Mouse (Mus musculus) limb, embryonic 13.5 days (tissue): ENCODE results near the gene Gne. TPM values are rescaled to one million over a fixed set of nuclear protein-coding genes. Genes with fewer than 3 reads are reported as not detected.
A peak's percentile ranks its signal among the peaks of the same experiment; 100 is the strongest.

Source experiments
- ATAC-seq: fragments of 200-750 bp; cut with Nextera tagmentation; 2 replicates; pipeline ENCODE4 v1.8.0; 2017; ENCODE audit warnings: low read depth, moderate number of reproducible peaks, moderate TSS enrichment; ENCODE audit not compliant: low FRiP score
- H3K27ac ChIP-seq: fragments of 300-500 bp; sonication (generic); 2 replicates; pipeline ENCODE4 v1.5.1; 2015; ENCODE audit warnings: inconsistent platforms, mild to moderate bottlenecking, moderate library complexity
- H3K27me3 ChIP-seq: fragments of 300-500 bp; sonication (generic); 2 replicates; pipeline ENCODE4 v1.6.1; 2015; ENCODE audit warnings: mild to moderate bottlenecking, inconsistent platforms
- H3K36me3 ChIP-seq: fragments of 300-500 bp; sonication (generic); 2 replicates; pipeline ENCODE4 v1.6.1; 2015; ENCODE audit warnings: inconsistent platforms, mild to moderate bottlenecking, moderate library complexity
- H3K4me1 ChIP-seq: fragments of 300-500 bp; sonication (generic); 2 replicates; pipeline ENCODE4 v1.6.1; 2015; ENCODE audit warnings: inconsistent platforms
- H3K4me2 ChIP-seq: fragments of 300-500 bp; sonication (generic); replicated peaks from 2 replicates; pipeline ENCODE4 v1.6.1; 2015; ENCODE audit warnings: inconsistent platforms, mild to moderate bottlenecking, moderate library complexity
- H3K4me3 ChIP-seq: fragments of 300-500 bp; sonication (generic); 2 replicates; pipeline ENCODE4 v1.5.1; 2015; ENCODE audit warnings: moderate library complexity, mild to moderate bottlenecking, inconsistent platforms
- H3K9ac ChIP-seq: fragments of 300-500 bp; sonication (generic); 2 replicates; pipeline ENCODE4 v1.6.1; 2015; ENCODE audit warnings: mild to moderate bottlenecking, inconsistent platforms
- H3K9me3 ChIP-seq: fragments of 300-500 bp; sonication (generic); 2 replicates; pipeline ENCODE4 v1.6.1; 2016; ENCODE audit warnings: inconsistent platforms
- WGBS: fragments of 180-500 bp; shearing (Covaris S2); methylation state at CpG from one replicate; pipeline ENCODE4 v1.1.7; 2015; 5-methylcytosine and 5-hydroxymethylcytosine counted together
- polyA plus RNA-seq: library from polyadenylated mRNA; unstranded; fragments of >200 nt; fragmentation: Nextera tagmentation; extraction: Ambion mirVana; gene quantifications from 2 replicates; pipeline ENCODE4 v1.2.1, GENCODE M21; 2015

Gene Gne
- 22.9 and 24.8 TPM in 2 replicates for polyA plus RNA-seq

DNA sequence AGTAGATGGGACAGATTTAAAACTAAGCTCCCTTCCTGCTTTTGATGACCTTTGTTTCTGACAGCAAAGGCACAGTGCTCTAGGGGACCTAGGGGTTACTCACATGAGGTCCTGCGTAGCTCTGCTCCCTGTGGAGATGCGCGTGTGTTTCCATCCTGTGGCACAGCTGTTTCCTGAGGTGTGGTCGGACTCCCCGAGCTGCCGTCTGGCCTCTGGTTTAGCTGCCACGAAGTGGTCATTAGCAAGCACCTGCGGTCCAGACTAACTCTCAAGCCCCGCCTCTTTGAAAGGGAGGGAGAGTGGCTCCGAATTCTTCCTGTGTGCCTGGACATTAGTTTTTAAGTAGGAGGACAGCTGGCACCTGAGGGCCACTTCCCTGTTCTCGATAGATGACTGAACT, at the start of gene Gne:
Gene Gne, minus strand, starts transcription at position 233 of the 400 bp plus-strand sequence.
- Histone ChIP-seq H3K4me2 (peak within 1 kb of the TSS; percentile 57), H3K27ac (no peak within 1 kb of the TSS), H3K36me3 (no peaks in the 10 kb centered on the region), H3K4me1 (peaks cover 16% of the 10 kb centered on the region), H3K9ac (no peak within 1 kb of the TSS; the same call in 1 of the 2 replicates), H3K27me3 (no peaks in the 10 kb centered on the region), H3K4me3 (peak within 1 kb of the TSS; percentile 10; the same call in 1 of the 2 replicates), H3K9me3 (no peaks in the 10 kb centered on the region)
- ATAC-seq = no peak
- WGBS = 4% methylated on average over 11 of the region's 11 CpGs

DNA sequence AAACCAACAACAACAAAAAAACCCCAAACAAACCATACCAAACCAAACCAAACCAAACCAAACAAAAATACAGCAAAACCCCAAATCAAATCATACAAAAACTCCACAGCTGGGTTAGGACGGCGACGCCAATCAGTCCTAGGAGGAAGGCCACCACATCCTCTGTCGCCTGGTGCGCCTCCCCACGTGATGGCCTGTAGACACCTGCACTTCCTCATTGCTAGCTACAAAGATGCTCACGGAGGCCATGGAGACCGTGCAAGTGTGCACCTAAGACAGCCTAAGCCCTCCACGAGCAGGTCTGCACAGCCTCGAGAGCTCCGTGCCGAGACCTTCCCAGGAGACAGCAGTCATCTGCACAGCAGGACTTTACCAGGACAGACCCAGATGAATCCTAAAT, 42.8 kb upstream of the Gne start:
- no peak overlapping the region for H3K27ac ChIP-seq
- no peaks in the 10 kb centered on the region for H3K4me1 ChIP-seq
- ATAC-seq = no peak
- no peak overlapping the region for H3K4me2 ChIP-seq
- no peaks in the 10 kb centered on the region for H3K27me3 ChIP-seq
- WGBS = 94% methylated on average over 12 of the region's 12 CpGs
- no peaks in the 10 kb centered on the region for H3K9me3 ChIP-seq
- no peak overlapping the region for H3K9ac ChIP-seq
- H3K4me3 ChIP-seq = no peak overlapping the region
- peaks cover 66% of the 10 kb centered on the region for H3K36me3 ChIP-seq

DNA sequence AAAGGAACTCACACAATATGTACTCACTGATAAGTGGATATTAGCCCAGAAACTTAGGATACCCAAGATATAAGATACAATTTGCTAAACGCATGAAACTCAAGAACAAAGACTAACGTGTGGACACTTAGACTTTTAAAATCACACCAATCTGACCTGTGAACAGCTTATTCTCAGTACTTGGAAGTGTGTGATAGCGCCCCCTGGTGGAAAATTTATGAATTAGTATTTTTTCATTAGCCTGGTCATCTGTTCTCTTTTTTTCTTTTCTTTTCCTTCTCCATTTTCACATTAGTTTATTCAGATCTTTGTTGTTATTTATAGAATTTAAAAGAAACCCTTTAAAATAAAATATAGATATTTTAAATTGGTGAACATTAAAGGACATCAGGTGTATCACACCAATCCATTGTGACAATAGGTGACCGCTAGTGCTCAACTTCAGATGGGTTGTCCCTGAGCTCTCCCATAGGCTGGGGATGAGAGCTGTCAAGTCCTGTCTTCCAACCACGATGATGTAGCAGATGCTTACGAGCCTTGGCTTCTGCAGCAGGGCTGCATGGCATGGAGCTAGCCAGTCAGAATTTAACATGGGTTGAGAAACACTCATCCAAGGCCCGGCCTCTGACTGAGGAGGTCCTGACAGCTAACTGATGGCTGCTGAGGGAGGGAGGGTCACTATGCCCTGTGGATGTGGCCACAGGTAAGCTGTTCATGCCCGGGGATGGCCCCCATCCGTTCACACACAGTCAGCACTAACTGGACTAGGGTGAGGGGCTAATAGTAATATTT, 35.6 kb upstream of the Gne start:
- H3K4me3 ChIP-seq = no peak overlapping the region
- no peaks in the 10 kb centered on the region for H3K4me1 ChIP-seq
- 55% methylated on average over 9 of the region's 9 CpGs for WGBS
- no peak overlapping the region for H3K4me2 ChIP-seq
- no peak overlapping the region for H3K9ac ChIP-seq
- no peak; the same call in 1 of the 2 replicates for ATAC-seq
- no peaks in the 10 kb centered on the region for H3K27me3 ChIP-seq
- no peaks in the 10 kb centered on the region for H3K9me3 ChIP-seq
- H3K27ac ChIP-seq = no peak overlapping the region
- H3K36me3 ChIP-seq = peaks cover 2% of the 10 kb centered on the region

GRCm38 (mm10) chr4:44115046-44115445, 31.1 kb upstream of the Gne start:
- Histone ChIP-seq H3K9ac (no peak overlapping the region), H3K36me3 (no peaks in the 10 kb centered on the region), H3K27ac (no peak overlapping the region), H3K4me2 (no peak overlapping the region), H3K4me1 (peaks cover 18% of the 10 kb centered on the region), H3K4me3 (no peak overlapping the region), H3K9me3 (no peaks in the 10 kb centered on the region), H3K27me3 (no peaks in the 10 kb centered on the region)
- no peak for ATAC-seq
- 81% methylated on average over 13 of the region's 13 CpGs for WGBS

DNA sequence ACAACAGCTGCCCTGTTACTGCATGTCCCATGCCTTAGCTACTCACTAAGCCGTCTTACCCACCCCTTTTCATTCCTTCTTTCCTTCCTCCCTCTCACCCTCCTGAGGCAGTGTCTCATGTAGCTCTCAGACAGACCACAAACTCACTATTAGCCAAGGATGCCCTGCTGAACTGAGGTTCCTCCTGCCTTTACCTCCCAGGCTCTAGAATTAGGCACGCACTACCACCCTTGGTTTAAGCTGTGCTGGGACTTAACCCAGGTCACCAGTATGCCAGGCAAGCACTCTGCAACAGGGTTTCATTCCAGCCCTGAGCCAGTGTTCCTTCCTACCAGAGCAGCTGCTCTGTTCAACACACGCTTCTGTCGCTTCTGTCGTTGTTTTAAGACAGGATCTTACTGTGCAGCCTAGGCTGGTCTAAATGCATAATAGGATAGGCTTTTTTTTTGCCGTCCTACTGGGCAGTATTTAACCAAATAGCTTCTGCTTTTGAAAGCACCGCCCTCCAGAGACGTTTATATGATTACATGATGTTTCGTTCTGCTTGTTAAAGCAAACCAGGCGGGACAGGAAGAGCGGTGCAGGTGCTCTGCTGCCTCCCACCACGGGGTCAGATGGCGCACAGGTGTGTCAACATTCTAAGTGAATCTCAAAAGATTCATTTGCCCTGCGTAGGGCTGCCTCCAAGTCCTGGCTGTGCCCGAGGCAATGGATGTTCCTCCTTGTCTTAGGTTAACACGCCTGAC, 29.6 kb upstream of the Gne start:
- no peak overlapping the region for H3K27ac ChIP-seq
- H3K9me3 ChIP-seq = no peaks in the 10 kb centered on the region
- peak overlapping the region; percentile 19 for H3K4me2 ChIP-seq
- H3K27me3 ChIP-seq = no peaks in the 10 kb centered on the region
- H3K9ac ChIP-seq = no peak overlapping the region
- no peak overlapping the region for H3K4me3 ChIP-seq
- ATAC-seq = no peak
- H3K36me3 ChIP-seq = no peaks in the 10 kb centered on the region
- peaks cover 18% of the 10 kb centered on the region for H3K4me1 ChIP-seq
- 30% methylated on average over 16 of the region's 16 CpGs for WGBS

DNA sequence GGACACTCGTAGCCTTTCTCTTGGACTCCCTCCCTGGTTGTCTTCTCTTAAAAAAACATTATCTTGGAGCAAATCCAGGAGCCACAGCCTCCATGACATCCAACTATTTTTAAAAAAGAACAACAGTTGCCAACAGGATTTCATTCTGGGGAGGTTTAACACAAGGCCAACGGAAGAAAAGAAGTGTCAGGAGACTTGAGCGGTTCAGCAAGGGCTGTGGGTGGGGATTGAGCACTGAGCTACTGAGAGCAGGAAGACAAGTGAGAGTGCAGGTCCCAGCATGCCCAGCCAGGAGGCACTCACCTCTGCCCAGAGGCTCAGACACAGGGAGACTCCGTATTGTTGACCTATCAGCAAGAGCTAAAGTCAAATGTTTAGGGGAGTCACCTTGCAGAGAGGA, 28.8 kb upstream of the Gne start:
- Histone ChIP-seq H3K4me1 (peaks cover 18% of the 10 kb centered on the region), H3K36me3 (no peaks in the 10 kb centered on the region), H3K27me3 (no peaks in the 10 kb centered on the region), H3K4me2 (no peak overlapping the region), H3K27ac (no peak overlapping the region), H3K9ac (no peak overlapping the region), H3K4me3 (no peak overlapping the region), H3K9me3 (no peaks in the 10 kb centered on the region)
- no peak for ATAC-seq
- 29% methylated on average over 4 of the region's 4 CpGs for WGBS

DNA sequence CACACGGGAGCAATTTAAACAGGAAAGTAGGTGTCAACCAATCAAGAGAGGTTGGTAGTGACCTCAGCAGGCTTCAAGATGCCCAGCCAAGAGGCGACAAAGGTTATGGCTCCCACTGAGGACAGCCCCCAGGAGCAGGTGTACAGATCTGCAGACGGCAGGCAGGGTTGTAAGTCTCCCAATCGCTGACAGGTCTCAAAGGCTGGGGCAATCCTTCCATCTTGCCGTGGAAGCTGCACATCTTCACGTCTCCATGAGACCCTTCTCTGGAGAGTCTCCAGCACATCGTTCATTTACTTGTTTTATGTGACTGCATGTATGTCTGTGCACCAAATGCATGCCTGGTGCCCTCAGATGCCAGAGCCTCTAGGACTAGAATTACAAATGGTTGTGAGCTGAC, 26.8 kb upstream of the Gne start:
- H3K36me3 ChIP-seq = no peaks in the 10 kb centered on the region
- no peaks in the 10 kb centered on the region for H3K27me3 ChIP-seq
- no peak overlapping the region for H3K4me3 ChIP-seq
- no peak overlapping the region for H3K9ac ChIP-seq
- ATAC-seq = no peak
- H3K9me3 ChIP-seq = no peaks in the 10 kb centered on the region
- H3K4me2 ChIP-seq = no peak overlapping the region
- H3K27ac ChIP-seq = no peak overlapping the region
- H3K4me1 ChIP-seq = peaks cover 31% of the 10 kb centered on the region
- 61% methylated on average over 7 of the region's 7 CpGs for WGBS

DNA sequence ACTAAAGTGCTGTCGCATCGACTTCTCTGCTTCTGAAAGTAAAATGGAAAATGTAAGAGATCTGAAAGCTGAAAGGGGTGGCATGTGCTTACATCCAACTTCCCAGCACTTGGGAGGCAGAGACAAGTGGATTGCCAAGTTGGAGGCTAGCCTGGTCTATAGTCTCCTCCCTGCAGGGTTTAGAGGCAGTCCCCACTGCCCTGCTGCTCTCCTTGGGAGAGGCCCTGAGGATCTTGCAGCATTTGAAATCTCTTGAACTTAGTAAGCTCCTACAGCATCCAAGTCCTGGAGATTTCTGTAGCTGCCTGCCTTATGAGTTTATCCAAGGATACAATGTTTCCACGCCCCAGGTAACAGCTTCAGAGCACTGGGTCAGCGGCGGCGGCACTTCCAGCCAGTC, 24.3 kb upstream of the Gne start:
- no peak for ATAC-seq
- no peaks in the 10 kb centered on the region for H3K36me3 ChIP-seq
- 95% methylated on average over 6 of the region's 6 CpGs for WGBS
- H3K27me3 ChIP-seq = no peaks in the 10 kb centered on the region
- H3K4me2 ChIP-seq = no peak overlapping the region
- no peaks in the 10 kb centered on the region for H3K9me3 ChIP-seq
- H3K4me1 ChIP-seq = peaks cover 41% of the 10 kb centered on the region
- no peak overlapping the region for H3K27ac ChIP-seq
- no peak overlapping the region for H3K9ac ChIP-seq
- H3K4me3 ChIP-seq = no peak overlapping the region

DNA sequence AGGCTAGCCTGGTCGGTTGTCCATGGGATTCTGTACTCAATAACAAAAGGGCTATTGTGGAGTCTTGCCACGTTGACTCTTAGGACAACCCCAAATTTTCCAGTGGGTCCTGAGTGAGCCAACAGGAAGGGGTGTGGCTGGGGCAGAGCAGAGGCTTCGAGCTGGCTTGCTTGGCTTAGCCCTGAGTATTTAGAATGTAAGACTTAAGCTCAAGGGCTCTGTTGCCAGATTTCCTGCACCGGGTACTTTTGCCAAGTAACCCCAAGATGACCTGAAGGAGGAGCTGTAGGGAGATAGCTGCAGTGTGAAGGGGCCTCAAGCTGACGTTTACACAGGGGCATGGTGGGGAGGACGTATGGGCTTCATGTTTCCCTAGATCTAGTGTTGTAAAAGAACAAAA, 23.4 kb upstream of the Gne start:
- 50% methylated on average over 6 of the region's 6 CpGs for WGBS
- ATAC-seq = no peak
- Histone ChIP-seq H3K4me2 (peak overlapping the region; percentile 51; the same call in 1 of the 2 replicates), H3K9ac (no peak overlapping the region), H3K27ac (no peak overlapping the region), H3K9me3 (no peaks in the 10 kb centered on the region), H3K4me1 (peaks cover 33% of the 10 kb centered on the region), H3K4me3 (no peak overlapping the region), H3K27me3 (no peaks in the 10 kb centered on the region), H3K36me3 (no peaks in the 10 kb centered on the region)

DNA sequence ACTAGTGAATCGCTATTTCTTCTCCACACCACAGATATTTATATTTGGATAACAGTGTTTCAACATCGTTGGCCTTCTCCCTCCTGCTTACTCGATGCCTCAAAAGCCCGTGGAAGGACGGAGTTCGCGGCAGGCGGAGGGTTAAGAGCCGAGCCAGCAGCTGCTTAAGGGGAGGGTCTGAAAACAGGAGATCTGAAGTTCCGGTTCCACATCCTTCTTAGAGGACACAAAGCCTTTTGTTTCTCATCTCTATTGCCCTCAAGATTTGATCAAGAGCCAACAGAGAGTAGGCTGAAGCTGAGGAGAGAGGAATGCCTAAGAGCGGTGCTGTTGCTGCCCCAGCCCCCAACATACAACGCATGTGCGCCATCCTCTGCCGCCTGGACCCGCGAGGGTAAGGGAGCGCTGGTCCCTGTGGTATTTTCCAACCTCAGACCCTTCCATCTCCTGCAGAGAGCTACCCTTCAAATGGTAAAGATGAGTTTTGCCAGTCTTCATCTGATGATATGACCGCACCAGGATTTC, 22.4 kb upstream of the Gne start:
- Histone ChIP-seq H3K4me1 (peaks cover 32% of the 10 kb centered on the region), H3K27me3 (no peaks in the 10 kb centered on the region), H3K9ac (0 out of 2 replicates have a peak overlapping the region, but pooled peaks have one; percentile 40), H3K9me3 (no peaks in the 10 kb centered on the region), H3K27ac (no peak overlapping the region), H3K36me3 (no peaks in the 10 kb centered on the region), H3K4me2 (peak overlapping the region; percentile 51), H3K4me3 (peak overlapping the region; percentile 27)
- no peak for ATAC-seq
- 40% methylated on average over 18 of the region's 18 CpGs for WGBS

- WGBS = 10% methylated on average over 8 of the region's 8 CpGs
- Histone ChIP-seq H3K9ac (no peak overlapping the region), H3K36me3 (no peaks in the 10 kb centered on the region), H3K4me3 (no peak overlapping the region), H3K4me2 (peak overlapping the region; percentile 14; the same call in 1 of the 2 replicates), H3K27me3 (no peaks in the 10 kb centered on the region), H3K9me3 (no peaks in the 10 kb centered on the region), H3K4me1 (peaks cover 32% of the 10 kb centered on the region), H3K27ac (peak overlapping the region; percentile 44; the same call in 1 of the 2 replicates)
- no peak for ATAC-seq
Measured at GRCm38 (mm10) chr4:44104195-44104917, 20.4 kb upstream of the Gne start.
